Mouse (Mus musculus) layer of hippocampus, postnatal 25 days (tissue): ENCODE data around the gene Olfr1270. TPM values are rescaled to one million over a fixed set of nuclear protein-coding genes. Genes with fewer than 3 reads are reported as not detected.
"Not testable (repeated sequence)": the region's sequence is repeated elsewhere in the genome, so short reads cannot be mapped to it uniquely, and the experiment has no call there.

ENCODE experiments used
- DNase-seq, 2 experiments: peaks; one replicate each; pipeline ENCODE4 v3.0.0; 2022; ENCODE audit warnings: mixed read lengths in 2 of 2, low spot score in 1 of 2; ENCODE audit errors: extremely low spot score in 1 of 2
- total RNA-seq, 2 experiments: library from RNA; stranded (reverse); gene quantifications; 2 replicates each; pipeline ENCODE4 v1.2.3; 2021

The Olfr1270 gene
- total RNA-seq, result not detected

DNA sequence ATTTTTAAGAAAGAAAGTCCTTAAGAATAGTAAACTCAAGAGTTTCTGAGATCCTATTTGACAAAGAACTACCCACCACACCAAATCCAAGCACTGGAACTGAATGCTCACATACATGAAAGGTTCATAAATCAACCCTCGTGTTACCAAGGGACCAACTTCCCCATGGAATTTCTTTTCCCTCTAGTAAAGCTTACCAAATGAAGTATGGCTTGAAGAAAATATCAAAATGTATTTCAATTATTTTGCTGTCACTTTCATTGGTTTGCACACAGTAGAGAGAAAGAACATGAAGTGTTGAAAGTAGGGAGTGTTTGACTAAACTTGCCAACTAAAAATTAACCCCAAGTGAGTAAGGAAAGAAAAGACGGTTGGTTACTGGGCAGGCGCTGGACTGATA is at the start of gene Olfr1270:
Olfr1270 (minus strand) TSS at position 101 of the 400 bp plus-strand sequence.
- DNase-seq, result no peak

DNA sequence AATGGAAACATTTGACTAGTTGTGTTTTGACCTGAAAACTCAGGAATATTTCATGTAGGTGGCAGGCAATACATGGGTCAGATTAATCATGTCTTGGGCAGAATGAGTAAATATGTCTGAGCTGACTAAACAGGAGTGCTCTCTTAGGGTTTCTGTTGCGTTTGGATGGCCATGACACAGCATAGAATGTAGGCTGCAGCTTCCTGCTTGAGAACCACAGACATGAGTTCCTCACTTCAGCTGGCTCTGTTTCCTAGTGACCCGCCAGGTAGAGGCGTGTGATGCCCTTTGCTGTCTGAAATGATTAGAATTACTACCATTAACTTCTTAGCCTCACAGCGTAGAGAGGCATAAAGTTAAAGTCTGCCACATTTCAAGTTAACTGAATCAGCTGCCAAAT is 46.7 kb upstream of the Olfr1270 start:
- DNase-seq, result not testable (repeated sequence)

DNA sequence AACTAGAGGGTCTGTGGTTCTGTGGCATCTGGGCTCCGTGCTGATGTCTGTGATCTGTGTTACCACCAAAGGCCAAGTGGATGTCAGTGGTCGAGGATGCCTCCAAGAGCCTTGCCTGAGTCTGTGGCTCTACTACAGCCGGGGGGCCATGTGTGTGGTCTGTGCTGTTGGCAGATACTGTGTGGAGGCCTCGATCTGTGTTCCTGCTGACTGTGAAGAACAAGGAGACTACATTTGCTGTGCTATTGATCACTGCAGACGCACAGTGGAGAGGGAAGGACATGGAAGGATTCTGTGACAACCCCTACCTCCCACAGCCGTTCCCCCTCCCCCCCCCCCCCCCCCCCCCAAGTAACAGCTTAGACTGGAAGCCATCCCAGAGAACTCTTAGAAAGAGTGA is 42.4 kb upstream of the Olfr1270 start:
- DNase-seq, result not testable (repeated sequence)

DNA sequence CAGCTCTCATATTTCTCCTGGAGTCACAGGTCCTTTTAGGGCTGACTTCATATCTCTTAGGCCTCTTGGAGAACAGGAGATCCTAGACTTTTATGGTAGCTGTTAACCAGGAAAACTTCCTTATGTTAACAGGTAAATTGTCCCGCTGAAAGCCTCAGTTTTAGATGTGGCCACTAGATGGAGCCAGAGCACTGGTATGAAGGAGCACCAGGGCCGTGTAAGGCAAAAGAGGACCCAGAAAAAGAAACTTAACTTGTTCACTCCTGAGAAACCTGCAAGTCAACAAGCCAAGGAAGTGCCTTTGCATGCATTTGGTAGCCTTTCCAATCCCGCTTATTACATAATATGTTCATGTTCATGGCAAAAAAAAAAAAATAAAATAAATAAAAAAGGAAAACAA is 41.9 kb upstream of the Olfr1270 start:
- not testable (repeated sequence) for DNase-seq

DNA sequence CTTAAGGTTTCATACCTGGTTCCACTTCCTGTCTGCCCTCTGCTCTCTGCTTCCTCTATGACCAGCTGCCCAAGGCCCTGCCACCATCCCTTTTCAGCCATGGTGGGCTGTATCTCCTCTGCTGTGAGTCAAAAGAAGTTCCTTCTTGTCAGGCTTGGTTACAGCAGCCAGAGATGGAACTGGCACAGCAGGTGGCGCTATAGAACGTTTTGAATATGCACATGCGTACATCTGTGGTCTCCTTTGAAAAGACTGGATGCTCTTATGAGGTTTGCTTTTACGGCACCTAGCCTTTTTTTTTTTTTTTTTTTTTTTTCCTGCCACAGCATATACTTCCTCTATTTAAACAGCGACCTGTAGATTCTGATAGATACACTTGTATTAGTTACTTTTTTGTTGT is 34.2 kb upstream of the Olfr1270 start:
- DNase-seq, result not testable (repeated sequence)

DNA sequence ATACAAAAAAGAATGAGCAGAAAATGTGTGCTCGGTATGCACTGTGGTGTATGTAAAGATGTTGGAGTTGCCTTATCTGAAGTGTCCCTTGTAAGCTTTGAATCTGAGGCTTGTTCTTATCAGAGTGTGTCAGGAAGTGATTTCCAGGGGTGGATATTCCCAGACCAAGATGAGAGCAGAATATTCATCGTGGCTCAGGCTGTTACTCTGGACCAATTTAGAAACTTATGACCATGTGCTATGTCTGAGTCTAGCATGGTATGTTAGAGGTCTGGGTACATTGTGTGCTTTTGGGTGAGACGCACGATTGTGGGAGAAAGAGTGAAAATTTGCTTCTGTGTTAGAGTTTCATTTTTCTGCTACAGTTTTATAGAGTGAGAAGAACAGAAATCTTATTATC is 33.2 kb upstream of the Olfr1270 start:
- not testable (repeated sequence) for DNase-seq

DNA sequence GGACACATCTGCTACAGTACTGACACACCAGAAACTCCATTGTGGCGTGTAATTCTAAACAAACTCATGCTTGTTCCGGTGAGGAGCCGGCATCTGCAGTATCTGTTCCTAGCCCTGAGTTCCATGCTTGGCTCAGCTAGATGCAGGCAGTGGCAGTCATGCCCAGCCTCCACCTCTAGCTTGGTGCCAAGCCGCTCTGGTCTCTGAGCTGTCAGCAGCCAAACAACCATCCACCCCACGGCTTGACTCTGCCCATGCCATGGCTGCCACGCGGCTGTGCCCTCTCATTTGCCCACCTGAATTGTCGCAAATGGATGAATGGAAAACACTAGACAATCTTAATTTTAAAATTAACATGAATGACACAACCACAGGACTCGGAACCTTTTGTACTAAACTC is 1.0 kb upstream of the Olfr1270 start:
- DNase-seq, result no peak

DNA sequence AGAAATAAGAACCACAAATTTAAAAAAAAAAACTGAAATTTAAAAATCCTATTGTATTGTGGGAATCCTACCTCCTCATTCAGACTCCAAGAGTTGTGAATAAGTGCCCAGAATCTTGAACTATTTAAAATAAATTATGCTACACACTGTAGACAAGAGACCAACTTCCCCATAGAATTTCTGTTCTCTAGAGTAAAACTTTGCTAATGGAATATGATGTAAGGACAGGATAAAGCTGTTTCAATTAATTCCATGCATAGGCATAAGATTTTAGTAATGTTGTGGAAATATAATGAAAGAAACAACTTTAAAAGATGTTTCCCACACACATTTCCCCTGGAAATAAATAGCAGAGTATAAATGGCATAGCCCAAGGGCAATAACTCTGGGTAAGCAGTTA is 10.7 kb downstream of the Olfr1270 start, which contains the start of gene Olfr32:
Olfr32 (minus strand) TSS at position 101 of the 400 bp plus-strand sequence.
- DNase-seq, result no peak

DNA sequence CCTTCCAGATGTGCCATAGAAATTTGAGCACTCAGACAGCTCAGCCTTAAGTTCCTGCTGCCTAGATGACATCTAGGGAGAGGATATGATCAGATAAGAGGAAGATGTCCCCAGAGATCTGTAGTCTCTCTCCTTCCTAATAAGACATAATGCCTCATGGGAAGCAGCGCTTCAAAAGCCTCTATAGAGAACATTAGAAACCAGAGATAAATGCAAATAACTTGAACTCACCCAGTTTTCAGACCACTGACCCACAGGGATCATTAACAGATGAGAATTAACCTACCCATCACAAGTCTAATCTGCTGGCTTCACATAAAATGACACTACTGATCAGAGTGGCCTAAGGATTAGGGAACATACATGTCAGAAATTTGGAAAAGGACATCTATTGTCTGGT is 31.6 kb downstream of the Olfr1270 start, which contains the start of gene Olfr1269:
Olfr1269 (minus strand) TSS at position 101 of the 400 bp plus-strand sequence.
- no peak for DNase-seq

Other genes starting within 250 kb of the Olfr1270 start
- gene Olfr1258, start 225.8 kb downstream of the Olfr1270 start, total RNA-seq, result not detected
- not detected for gene Olfr1259, start 204.4 kb downstream of the Olfr1270 start, total RNA-seq
- gene Olfr1260, start 178.8 kb downstream of the Olfr1270 start, total RNA-seq, result not detected
- gene Olfr1261, start 161.9 kb downstream of the Olfr1270 start, total RNA-seq, result not detected
- not detected for gene Olfr1262, start 152.9 kb downstream of the Olfr1270 start, total RNA-seq
- not detected for gene Olfr1263, start 141.0 kb downstream of the Olfr1270 start, total RNA-seq
- gene Olfr1264, start 127.5 kb downstream of the Olfr1270 start, total RNA-seq, result not detected
- not detected for gene Olfr1265, start 117.8 kb downstream of the Olfr1270 start, total RNA-seq
- not detected for gene Olfr140, start 89.5 kb downstream of the Olfr1270 start, total RNA-seq
- not detected for gene Olfr1269, start 31.7 kb downstream of the Olfr1270 start, total RNA-seq
- gene Olfr32, start 10.8 kb downstream of the Olfr1270 start, total RNA-seq, result not detected
- under 1 TPM in 1 of 2 experiments, not detected in 1; 0.10 TPM for gene Olfr1506, start 71.4 kb upstream of the Olfr1270 start, total RNA-seq
- gene Olfr142, start 104.5 kb upstream of the Olfr1270 start, total RNA-seq, result not detected
- not detected for gene Olfr1271, start 117.9 kb upstream of the Olfr1270 start, total RNA-seq
- not detected for gene Olfr1272, start 139.8 kb upstream of the Olfr1270 start, total RNA-seq
- under 1 TPM in 1 of 2 experiments, not detected in 1; 0.26 TPM for gene Gm13769, start 169.1 kb upstream of the Olfr1270 start, total RNA-seq
- gene Olfr1274-ps, start 245.6 kb upstream of the Olfr1270 start, total RNA-seq, result not detected